Mouse (Mus musculus): ENCODE measurements around the gene Dtd2. TPM values are rescaled to one million over a fixed set of nuclear protein-coding genes. Genes with fewer than 3 reads are reported as not detected.

The Dtd2 gene
- polyA plus RNA-seq, 1 experiment from 2014 or later: 28.5 TPM

- no peak for ATAC-seq
- no peaks in the 10 kb centered on the region for H3K36me3 ChIP-seq (ENCODE audit: control insufficient read depth, insufficient read depth)
- no peak overlapping the region for H3K27ac ChIP-seq (ENCODE audit: low read depth, low read length)
- 92% methylated on average over 5 of the region's 5 CpGs for WGBS
- H3K27me3 ChIP-seq (replicated peaks; ENCODE audit: control insufficient read depth, insufficient read depth, low read length): no peaks in the 10 kb centered on the region
- H3K9me3 ChIP-seq (ENCODE audit: control insufficient read depth): no peaks in the 10 kb centered on the region
- no peaks in the 10 kb centered on the region for H3K4me1 ChIP-seq (replicated peaks; ENCODE audit: control insufficient read depth, insufficient read depth, low read length)
- H3K9ac ChIP-seq (ENCODE audit: low read depth, low read length): no peak overlapping the region
- no peak overlapping the region for H3K4me2 ChIP-seq (replicated peaks; ENCODE audit: low read depth)
- no peak overlapping the region for H3K4me3 ChIP-seq (ENCODE audit: low read depth, low read length)
- TF ChIP-seq CTCF (IDR thresholded peaks at IDR 0.05; ENCODE audit: low read depth): peak; percentile 50
Measured at GRCm38 (mm10) chr12:51972269-51973065, 33.8 kb downstream of the Dtd2 start.

GRCm38 (mm10) chr12:51971070-51971664, 35.1 kb downstream of the Dtd2 start, which contains the start of gene Heatr5a:
TSS of gene Heatr5a (minus strand) at chr12:51971321.
- no peak for TF ChIP-seq CTCF (IDR thresholded peaks at IDR 0.05; ENCODE audit: low read depth)
- peak; percentile 98 for ATAC-seq
- H3K27me3 ChIP-seq (replicated peaks; ENCODE audit: control insufficient read depth, insufficient read depth, low read length): no peaks in the 10 kb centered on the region
- H3K9me3 ChIP-seq (ENCODE audit: control insufficient read depth): no peaks in the 10 kb centered on the region
- peak within 1 kb of the TSS; percentile 84 for H3K9ac ChIP-seq (ENCODE audit: low read depth, low read length)
- peak within 1 kb of the TSS; percentile 76 for H3K4me3 ChIP-seq (ENCODE audit: low read depth, low read length)
- H3K27ac ChIP-seq (ENCODE audit: low read depth, low read length): peak within 1 kb of the TSS; percentile 92
- H3K36me3 ChIP-seq (ENCODE audit: control insufficient read depth, insufficient read depth): no peaks in the 10 kb centered on the region
- under 1% methylated on average over 52 of the region's 53 CpGs for WGBS
- H3K4me1 ChIP-seq (replicated peaks; ENCODE audit: control insufficient read depth, insufficient read depth, low read length): no peaks in the 10 kb centered on the region
- H3K4me2 ChIP-seq (replicated peaks; ENCODE audit: low read depth): peak within 1 kb of the TSS; percentile 68

GRCm38 (mm10) chr12:51970352-51971069, 35.8 kb downstream of the Dtd2 start:
- Histone ChIP-seq H3K4me2 (replicated peaks; ENCODE audit: low read depth) (peak overlapping the region; percentile 68), H3K4me1 (replicated peaks; ENCODE audit: control insufficient read depth, insufficient read depth, low read length) (no peaks in the 10 kb centered on the region), H3K9me3 (ENCODE audit: control insufficient read depth) (no peaks in the 10 kb centered on the region), H3K9ac (ENCODE audit: low read depth, low read length) (peak overlapping the region; percentile 84), H3K27me3 (replicated peaks; ENCODE audit: control insufficient read depth, insufficient read depth, low read length) (no peaks in the 10 kb centered on the region), H3K36me3 (ENCODE audit: control insufficient read depth, insufficient read depth) (no peaks in the 10 kb centered on the region), H3K27ac (ENCODE audit: low read depth, low read length) (peak overlapping the region; percentile 92), H3K4me3 (ENCODE audit: low read depth, low read length) (peak overlapping the region; percentile 76)
- ATAC-seq: peak; percentile 57
- under 1% methylated on average over 30 of the region's 35 CpGs for WGBS
- no peak for TF ChIP-seq CTCF (IDR thresholded peaks at IDR 0.05; ENCODE audit: low read depth)

GRCm38 (mm10) chr12:51969876-51970275, 36.4 kb downstream of the Dtd2 start:
- no peak for TF ChIP-seq CTCF (IDR thresholded peaks at IDR 0.05; ENCODE audit: low read depth)
- no peaks in the 10 kb centered on the region for H3K4me1 ChIP-seq (replicated peaks; ENCODE audit: control insufficient read depth, insufficient read depth, low read length)
- no peak overlapping the region for H3K9ac ChIP-seq (ENCODE audit: low read depth, low read length)
- no peaks in the 10 kb centered on the region for H3K27me3 ChIP-seq (replicated peaks; ENCODE audit: control insufficient read depth, insufficient read depth, low read length)
- ATAC-seq: no peak
- no peak overlapping the region for H3K27ac ChIP-seq (ENCODE audit: low read depth, low read length)
- H3K4me3 ChIP-seq (ENCODE audit: low read depth, low read length): peak overlapping the region; percentile 76
- no peaks in the 10 kb centered on the region for H3K9me3 ChIP-seq (ENCODE audit: control insufficient read depth)
- no peaks in the 10 kb centered on the region for H3K36me3 ChIP-seq (ENCODE audit: control insufficient read depth, insufficient read depth)
- 9% methylated on average over 7 of the region's 7 CpGs for WGBS
- H3K4me2 ChIP-seq (replicated peaks; ENCODE audit: low read depth): peak overlapping the region; percentile 68

- WGBS: 81% methylated on average over 2 of the region's 2 CpGs
- Histone ChIP-seq H3K9me3 (ENCODE audit: control insufficient read depth) (no peaks in the 10 kb centered on the region), H3K4me2 (replicated peaks; ENCODE audit: low read depth) (no peak overlapping the region), H3K4me3 (ENCODE audit: low read depth, low read length) (no peak overlapping the region), H3K27ac (ENCODE audit: low read depth, low read length) (no peak overlapping the region), H3K4me1 (replicated peaks; ENCODE audit: control insufficient read depth, insufficient read depth, low read length) (no peaks in the 10 kb centered on the region), H3K9ac (ENCODE audit: low read depth, low read length) (no peak overlapping the region), H3K36me3 (ENCODE audit: control insufficient read depth, insufficient read depth) (no peaks in the 10 kb centered on the region), H3K27me3 (replicated peaks; ENCODE audit: control insufficient read depth, insufficient read depth, low read length) (no peaks in the 10 kb centered on the region)
- TF ChIP-seq CTCF (IDR thresholded peaks at IDR 0.05; ENCODE audit: low read depth): no peak
- no peak for ATAC-seq
Measured at GRCm38 (mm10) chr12:51969092-51969491, 37.2 kb downstream of the Dtd2 start.

Data from intestine, postnatal 0 days (tissue).